In the genomic region with DNA sequence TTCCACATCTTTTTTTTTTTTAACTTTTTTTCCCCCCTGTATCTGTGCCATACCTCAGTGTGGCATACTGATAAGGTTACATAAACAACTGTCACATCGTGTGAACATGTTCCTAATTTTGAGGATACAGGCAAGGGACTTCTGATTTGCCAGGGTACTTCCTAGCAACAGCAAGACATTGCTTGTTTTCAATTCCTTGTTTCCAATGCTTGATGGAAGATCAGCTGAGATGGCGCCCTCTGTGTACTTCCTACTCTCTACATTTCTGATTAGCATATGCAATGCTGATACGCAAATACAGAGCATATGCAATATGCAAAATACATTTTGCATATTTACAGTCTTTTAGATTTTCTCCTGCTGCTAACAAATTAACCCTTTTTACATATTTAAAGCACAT, we compare ENCODE assay signal across 21 mouse cellular contexts.
"Had no signal": no experiment of that assay in that cellular context is flagged by ENCODE, and none has a peak within 500 bp of the region (broad histone marks: within the 10 kb centered on the region; RNA-seq: fewer than 3 reads in every experiment).

No protein-coding gene starts in this region.

- H3K36me3 ChIP-seq: limb, embryonic 12.5 days; limb, embryonic 15.5 days; midbrain, embryonic 12.5 days; neural tube, embryonic 13.5 days had no signal

- H3K27me3 ChIP-seq: limb, embryonic 12.5 days; limb, embryonic 15.5 days; midbrain, embryonic 12.5 days; neural tube, embryonic 13.5 days had no signal

- DNase-seq: kidney, adult 18-20 months; kidney, postnatal 25 days; left cerebral cortex, postnatal 4 days; liver, postnatal 0 days; lung, embryonic 14.5 days; right cerebral cortex, postnatal 4 days; thymus, adult 2 months; thymus, postnatal 14 days; thymus, postnatal 4 days had no signal

- ATAC-seq: liver, postnatal 0 days; lung, postnatal 0 days; midbrain, embryonic 16.5 days had no signal

- H3K4me2 ChIP-seq: limb, embryonic 12.5 days; limb, embryonic 15.5 days; liver, embryonic 11.5 days; lung, embryonic 14.5 days; midbrain, embryonic 12.5 days; neural tube, embryonic 13.5 days had no signal

- H3K9ac ChIP-seq: limb, embryonic 12.5 days; limb, embryonic 15.5 days; liver, embryonic 14.5 days; liver, postnatal 0 days; lung, embryonic 14.5 days; midbrain, embryonic 12.5 days; neural tube, embryonic 13.5 days had no signal

- H3K4me3 ChIP-seq: limb, embryonic 12.5 days; limb, embryonic 15.5 days; midbrain, embryonic 12.5 days; myocyte; neural tube, embryonic 13.5 days had no signal

- H3K9me3 ChIP-seq: limb, embryonic 12.5 days; limb, embryonic 15.5 days; midbrain, embryonic 12.5 days; neural tube, embryonic 13.5 days had no signal

- H3K4me1 ChIP-seq: limb, embryonic 12.5 days; limb, embryonic 15.5 days; midbrain, embryonic 12.5 days; neural tube, embryonic 13.5 days had no signal

- H3K27ac ChIP-seq: kidney, postnatal 0 days; limb, embryonic 12.5 days; limb, embryonic 15.5 days; liver, embryonic 14.5 days; macrophage; midbrain, embryonic 12.5 days; neural tube, embryonic 13.5 days; stomach, postnatal 0 days had no signal
